Mouse (Mus musculus) cerebellum, adult 2 months (tissue): Measurements from ENCODE around the gene Atrnl1. TPM values are rescaled to one million over a fixed set of nuclear protein-coding genes. Genes with fewer than 3 reads are reported as not detected.

ENCODE experiments used
- DNase-seq, 2 experiments: peaks; one replicate each; pipeline ENCODE4 v3.0.0; 2021
- H3K27ac ChIP-seq: fragments of 200-500 bp; 2 replicates; pipeline ENCODE4 v1.5.1; 2012; ENCODE audit warnings: low read length, control low read depth, inconsistent platforms; ENCODE audit not compliant: insufficient read depth
- H3K27me3 ChIP-seq: fragments of 200-500 bp; 2 replicates; pipeline ENCODE4 v1.6.1; 2012; ENCODE audit warnings: inconsistent platforms, mild to moderate bottlenecking, low read length, moderate library complexity; ENCODE audit not compliant: control insufficient read depth, insufficient read depth
- H3K4me1 ChIP-seq: fragments of 200-500 bp; 2 replicates; pipeline ENCODE4 v1.6.1; 2011; ENCODE audit warnings: low read length; ENCODE audit not compliant: control insufficient read depth, insufficient read depth
- H3K4me3 ChIP-seq: fragments of 200-500 bp; replicated peaks from 2 replicates; pipeline ENCODE3; 2011; ENCODE audit warnings: mild to moderate bottlenecking, low read depth, low read length, control low read depth; ENCODE audit not compliant: insufficient read depth
- CTCF ChIP-seq: fragments of 200-500 bp; IDR thresholded peaks from 2 replicates; pipeline ENCODE4 v1.5.1; 2011; ENCODE audit warnings: low read depth, mild to moderate bottlenecking, control low read depth, low read length, moderate library complexity, borderline replicate concordance; ENCODE audit not compliant: insufficient read depth
- POLR2A ChIP-seq: fragments of 200-500 bp; IDR thresholded peaks from 2 replicates; pipeline ENCODE4 v1.6.1; 2011; ENCODE audit warnings: low read length, control low read depth, borderline replicate concordance; ENCODE audit not compliant: insufficient read depth
- WGBS: fragments of 180-500 bp; shearing (Covaris S2); methylation state at CpG from one replicate; pipeline ENCODE4 v1.1.7; 2018; 5-methylcytosine and 5-hydroxymethylcytosine counted together
- polyA plus RNA-seq: library from polyadenylated mRNA; depleted of rRNA; stranded (reverse); fragments of >200 nt; gene quantifications from 2 replicates; pipeline ENCODE4 v1.2.3, GENCODE M21; 2012

The Atrnl1 gene
- polyA plus RNA-seq, 1 experiment, result 21.5 TPM

GRCm38 (mm10) chr19:57927566-57928523 lies 317.0 kb downstream of the Atrnl1 start:
- 46% methylated on average over 11 of the region's 11 CpGs for WGBS
- no peak overlapping the region for H3K4me3 ChIP-seq
- TF ChIP-seq CTCF, result no peak
- no peak for TF ChIP-seq POLR2A
- no peaks in the 10 kb centered on the region for H3K27me3 ChIP-seq
- H3K4me1 ChIP-seq, result no peaks in the 10 kb centered on the region
- DNase-seq, result peak in 1 of 2 experiments; percentile 4
- H3K27ac ChIP-seq, result no peak overlapping the region

- DNase-seq, result no peak
- 93% methylated on average over 4 of the region's 4 CpGs for WGBS
- TF ChIP-seq POLR2A, result no peak
- no peak for TF ChIP-seq CTCF
- H3K4me3 ChIP-seq, result no peak overlapping the region
- H3K27me3 ChIP-seq, result no peaks in the 10 kb centered on the region
- H3K27ac ChIP-seq, result no peak overlapping the region
- no peaks in the 10 kb centered on the region for H3K4me1 ChIP-seq
Observed at GRCm38 (mm10) chr19:57931626-57932025, 320.8 kb downstream of the Atrnl1 start.

- H3K4me3 ChIP-seq, result no peak overlapping the region
- H3K27ac ChIP-seq, result no peak overlapping the region
- TF ChIP-seq CTCF, result no peak
- no peak for TF ChIP-seq POLR2A
- WGBS, result 95% methylated on average over 3 of the region's 3 CpGs
- no peaks in the 10 kb centered on the region for H3K4me1 ChIP-seq
- DNase-seq, result no peak
- H3K27me3 ChIP-seq, result no peaks in the 10 kb centered on the region
Observed at GRCm38 (mm10) chr19:57936865-57937264, 326.0 kb downstream of the Atrnl1 start.

GRCm38 (mm10) chr19:57939166-57939565 lies 328.3 kb downstream of the Atrnl1 start:
- no peaks in the 10 kb centered on the region for H3K27me3 ChIP-seq
- 88% methylated on average over 1 of the region's 1 CpGs for WGBS
- H3K4me1 ChIP-seq, result no peaks in the 10 kb centered on the region
- no peak for DNase-seq
- no peak overlapping the region for H3K27ac ChIP-seq
- TF ChIP-seq POLR2A (no peak), CTCF (no peak)
- no peak overlapping the region for H3K4me3 ChIP-seq

- no peak overlapping the region for H3K4me3 ChIP-seq
- DNase-seq, result no peak
- H3K27ac ChIP-seq, result no peak overlapping the region
- WGBS, result 11% methylated on average over 8 of the region's 8 CpGs
- no peaks in the 10 kb centered on the region for H3K27me3 ChIP-seq
- TF ChIP-seq POLR2A, result no peak
- TF ChIP-seq CTCF, result no peak
- no peaks in the 10 kb centered on the region for H3K4me1 ChIP-seq
Observed at GRCm38 (mm10) chr19:57941529-57941928, 330.7 kb downstream of the Atrnl1 start.

GRCm38 (mm10) chr19:57942281-57942680 lies 331.4 kb downstream of the Atrnl1 start:
- Histone ChIP-seq H3K4me3 (no peak overlapping the region), H3K27me3 (no peaks in the 10 kb centered on the region), H3K4me1 (no peaks in the 10 kb centered on the region), H3K27ac (no peak overlapping the region)
- WGBS, result 84% methylated on average over 14 of the region's 14 CpGs
- no peak for DNase-seq
- TF ChIP-seq POLR2A (no peak), CTCF (no peak)

GRCm38 (mm10) chr19:57943308-57943707 lies 332.5 kb downstream of the Atrnl1 start:
- WGBS, result 79% methylated on average over 2 of the region's 2 CpGs
- no peak overlapping the region for H3K27ac ChIP-seq
- TF ChIP-seq POLR2A, result no peak
- no peak for TF ChIP-seq CTCF
- H3K4me1 ChIP-seq, result no peaks in the 10 kb centered on the region
- DNase-seq, result no peak
- H3K27me3 ChIP-seq, result no peaks in the 10 kb centered on the region
- no peak overlapping the region for H3K4me3 ChIP-seq

- DNase-seq, result no peak
- no peak overlapping the region for H3K27ac ChIP-seq
- no peak for TF ChIP-seq POLR2A
- no peak for TF ChIP-seq CTCF
- WGBS, result 84% methylated on average over 6 of the region's 6 CpGs
- no peaks in the 10 kb centered on the region for H3K27me3 ChIP-seq
- H3K4me1 ChIP-seq, result no peaks in the 10 kb centered on the region
- H3K4me3 ChIP-seq, result no peak overlapping the region
Observed at GRCm38 (mm10) chr19:57944680-57945079, 333.8 kb downstream of the Atrnl1 start.
